Mouse (Mus musculus) gastrocnemius, adult 8-10 months (tissue): ENCODE measurements around the gene Tle6. TPM values are rescaled to one million over a fixed set of nuclear protein-coding genes. Genes with fewer than 3 reads are reported as not detected.

Source experiments
- DNase-seq, 2 experiments: peaks; one replicate each; pipeline ENCODE4 v3.0.0; 2022; ENCODE audit warnings: low spot score in 2 of 2
- total RNA-seq, 4 experiments: library from RNA; stranded (reverse); gene quantifications; 2 replicates each; pipeline ENCODE4 v1.2.4; 2022

Tle6 gene
- total RNA-seq, 4 experiments from 2014 or later: 4.1 to 6.9 (median 5.3) TPM

- DNase-seq: no peak
Measured at GRCm38 (mm10) chr10:81626101-81626993, 25.5 kb upstream of the Tle6 start.

- no peak for DNase-seq
Measured at GRCm38 (mm10) chr10:81623441-81623840, 22.6 kb upstream of the Tle6 start.

- no peak for DNase-seq
Measured at GRCm38 (mm10) chr10:81620786-81621185, 19.9 kb upstream of the Tle6 start.

- DNase-seq: no peak
Measured at GRCm38 (mm10) chr10:81619976-81620375, 19.1 kb upstream of the Tle6 start.

- no peak for DNase-seq
Measured at GRCm38 (mm10) chr10:81615486-81615885, 14.6 kb upstream of the Tle6 start.

GRCm38 (mm10) chr10:81612779-81613178 lies 11.9 kb upstream of the Tle6 start:
- DNase-seq: no peak

GRCm38 (mm10) chr10:81608308-81608707 lies 7.4 kb upstream of the Tle6 start:
- DNase-seq: no peak

GRCm38 (mm10) chr10:81605974-81606751 lies 5.3 kb upstream of the Tle6 start, which contains the start of gene BC025920:
Gene BC025920 (plus strand): TSS chr10:81606270.
- DNase-seq: peak; percentile 90 to 94

- DNase-seq: no peak
Measured at GRCm38 (mm10) chr10:81605666-81605973, 4.7 kb upstream of the Tle6 start.

- peak; percentile 67 to 81 for DNase-seq
Measured at GRCm38 (mm10) chr10:81604968-81605665, 4.2 kb upstream of the Tle6 start.

- no peak for DNase-seq
Measured at GRCm38 (mm10) chr10:81604019-81604967, 3.4 kb upstream of the Tle6 start.

GRCm38 (mm10) chr10:81602741-81603151 lies 1.9 kb upstream of the Tle6 start:
- DNase-seq: no peak

GRCm38 (mm10) chr10:81601396-81601905 lies 578 bp upstream of the Tle6 start:
- no peak for DNase-seq

- DNase-seq: no peak
Measured at GRCm38 (mm10) chr10:81600096-81600495, 777 bp downstream of the Tle6 start.

GRCm38 (mm10) chr10:81599630-81600029 lies 1.2 kb downstream of the Tle6 start:
- no peak for DNase-seq

- DNase-seq: no peak
Measured at GRCm38 (mm10) chr10:81598871-81599270, 2.0 kb downstream of the Tle6 start.

- no peak for DNase-seq
Measured at GRCm38 (mm10) chr10:81598342-81598741, 2.5 kb downstream of the Tle6 start.

GRCm38 (mm10) chr10:81597137-81597950 lies 3.5 kb downstream of the Tle6 start:
- DNase-seq: peak in 1 of 2 experiments; percentile 42

GRCm38 (mm10) chr10:81596611-81597010 lies 4.3 kb downstream of the Tle6 start:
- DNase-seq: peak in 1 of 2 experiments; percentile 60

GRCm38 (mm10) chr10:81595599-81595998 lies 5.3 kb downstream of the Tle6 start:
- no peak for DNase-seq
